Mouse (Mus musculus): Measurements from ENCODE around the gene Bcl2l13. TPM values are rescaled to one million over a fixed set of nuclear protein-coding genes. Genes with fewer than 3 reads are reported as not detected.
A peak's percentile ranks its signal among the peaks of the same experiment; 100 is the strongest.
"Not testable (repeated sequence)": the region's sequence is repeated elsewhere in the genome, so short reads cannot be mapped to it uniquely, and the experiment has no call there.

Gene Bcl2l13
- polyA plus RNA-seq, 1 experiment from 2014 or later = 24.6 TPM

- Histone ChIP-seq H3K27ac (replicated peaks in 1 of 2; ENCODE audit: control insufficient read depth in 1 of 2, insufficient read depth in 1 of 2, low read depth in 2 of 2, low read length in 2 of 2) (no peak overlapping the region), H3K27me3 (ENCODE audit: control insufficient read depth, insufficient read depth, low read length) (peaks cover 5% of the 10 kb centered on the region; the same call in 1 of the 2 replicates), H3K9me3 (ENCODE audit: control insufficient read depth, low read length) (no peaks in the 10 kb centered on the region), H3K9ac (ENCODE audit: low read length) (no peak overlapping the region), H3K4me1 (ENCODE audit: control insufficient read depth in 2 of 2, insufficient read depth in 2 of 2, low read length in 2 of 2) (peaks cover 10 to 17% of the 10 kb centered on the region in 2 experiments), H3K4me2 (ENCODE audit: low read length) (no peak overlapping the region), H3K4me3 (ENCODE audit: control insufficient read depth in 1 of 2, insufficient read depth in 1 of 2, low read depth in 1 of 2, low read length in 2 of 2) (no peak overlapping the region), H3K36me3 (ENCODE audit: control insufficient read depth, insufficient read depth, low read length) (no peaks in the 10 kb centered on the region)
- ATAC-seq (ENCODE audit: insufficient number of reproducible peaks, insufficient read depth, low FRiP score, low read depth) = no peak
- WGBS = 12% methylated on average over 2 of the region's 2 CpGs
These were observed 76.9 kb downstream of the Bcl2l13 start for GRCm38 (mm10) chr6:120912931-120913330.

DNA sequence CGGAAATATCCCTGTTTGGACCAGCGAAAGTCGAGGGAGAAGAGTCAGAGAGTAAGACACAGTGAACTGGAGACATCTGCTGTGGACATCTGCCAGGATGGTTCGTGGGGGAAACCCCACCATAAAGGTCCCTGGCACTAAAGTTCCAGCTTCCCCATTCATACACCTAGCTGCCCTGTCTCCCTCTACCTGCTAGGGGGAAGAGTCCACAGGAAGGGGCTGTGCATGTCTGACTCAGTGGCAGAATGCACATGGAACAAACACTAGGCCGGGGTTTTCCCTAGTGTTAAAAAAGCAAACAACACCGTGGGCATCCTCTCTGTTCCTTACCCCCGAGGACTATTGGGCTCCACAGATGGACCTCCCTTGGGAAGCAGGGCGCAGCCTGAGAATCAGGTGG, 77.8 kb downstream of the Bcl2l13 start:
- Histone ChIP-seq H3K4me2 (ENCODE audit: low read length) (no peak overlapping the region), H3K9me3 (ENCODE audit: control insufficient read depth, low read length) (no peaks in the 10 kb centered on the region), H3K27me3 (ENCODE audit: control insufficient read depth, insufficient read depth, low read length) (peaks cover 5% of the 10 kb centered on the region; the same call in 1 of the 2 replicates), H3K27ac (replicated peaks in 1 of 2; ENCODE audit: control insufficient read depth in 1 of 2, insufficient read depth in 1 of 2, low read depth in 2 of 2, low read length in 2 of 2) (no peak overlapping the region), H3K4me3 (ENCODE audit: control insufficient read depth in 1 of 2, insufficient read depth in 1 of 2, low read depth in 1 of 2, low read length in 2 of 2) (no peak overlapping the region), H3K9ac (ENCODE audit: low read length) (no peak overlapping the region), H3K4me1 (ENCODE audit: control insufficient read depth in 2 of 2, insufficient read depth in 2 of 2, low read length in 2 of 2) (peaks cover 10 to 17% of the 10 kb centered on the region in 2 experiments), H3K36me3 (ENCODE audit: control insufficient read depth, insufficient read depth, low read length) (no peaks in the 10 kb centered on the region)
- no peak for ATAC-seq (ENCODE audit: insufficient number of reproducible peaks, insufficient read depth, low FRiP score, low read depth)
- WGBS = 85% methylated on average over 8 of the region's 8 CpGs

- Histone ChIP-seq H3K27ac (replicated peaks in 1 of 2; ENCODE audit: control insufficient read depth in 1 of 2, insufficient read depth in 1 of 2, low read depth in 2 of 2, low read length in 2 of 2) (no peak overlapping the region), H3K9ac (ENCODE audit: low read length) (no peak overlapping the region), H3K9me3 (ENCODE audit: control insufficient read depth, low read length) (no peaks in the 10 kb centered on the region), H3K27me3 (ENCODE audit: control insufficient read depth, insufficient read depth, low read length) (peaks cover 5% of the 10 kb centered on the region; the same call in 1 of the 2 replicates), H3K4me1 (ENCODE audit: control insufficient read depth in 2 of 2, insufficient read depth in 2 of 2, low read length in 2 of 2) (peaks cover 10 to 17% of the 10 kb centered on the region in 2 experiments), H3K4me3 (ENCODE audit: control insufficient read depth in 1 of 2, insufficient read depth in 1 of 2, low read depth in 1 of 2, low read length in 2 of 2) (no peak overlapping the region), H3K36me3 (ENCODE audit: control insufficient read depth, insufficient read depth, low read length) (no peaks in the 10 kb centered on the region), H3K4me2 (ENCODE audit: low read length) (no peak overlapping the region)
- no peak for ATAC-seq (ENCODE audit: insufficient number of reproducible peaks, insufficient read depth, low FRiP score, low read depth)
- WGBS = 69% methylated on average over 4 of the region's 4 CpGs
These were observed 78.5 kb downstream of the Bcl2l13 start for GRCm38 (mm10) chr6:120914533-120914910.

GRCm38 (mm10) chr6:120914911-120915648, 79.1 kb downstream of the Bcl2l13 start:
- Histone ChIP-seq H3K27ac (replicated peaks in 1 of 2; ENCODE audit: control insufficient read depth in 1 of 2, insufficient read depth in 1 of 2, low read depth in 2 of 2, low read length in 2 of 2) (no peak overlapping the region), H3K27me3 (ENCODE audit: control insufficient read depth, insufficient read depth, low read length) (peaks cover 5% of the 10 kb centered on the region; the same call in 1 of the 2 replicates), H3K4me2 (ENCODE audit: low read length) (0 out of 2 replicates have a peak overlapping the region, but pooled peaks have one; percentile 9), H3K9me3 (ENCODE audit: control insufficient read depth, low read length) (no peaks in the 10 kb centered on the region), H3K4me3 (ENCODE audit: control insufficient read depth in 1 of 2, insufficient read depth in 1 of 2, low read depth in 1 of 2, low read length in 2 of 2) (no peak overlapping the region), H3K4me1 (ENCODE audit: control insufficient read depth in 2 of 2, insufficient read depth in 2 of 2, low read length in 2 of 2) (peaks cover 10 to 17% of the 10 kb centered on the region in 2 experiments), H3K9ac (ENCODE audit: low read length) (no peak overlapping the region), H3K36me3 (ENCODE audit: control insufficient read depth, insufficient read depth, low read length) (no peaks in the 10 kb centered on the region)
- ATAC-seq (ENCODE audit: insufficient number of reproducible peaks, insufficient read depth, low FRiP score, low read depth) = no peak
- 38% methylated on average over 9 of the region's 9 CpGs for WGBS

- no peak for ATAC-seq (ENCODE audit: insufficient number of reproducible peaks, insufficient read depth, low FRiP score, low read depth)
- Histone ChIP-seq H3K9ac (ENCODE audit: low read length) (no peak overlapping the region), H3K36me3 (ENCODE audit: control insufficient read depth, insufficient read depth, low read length) (no peaks in the 10 kb centered on the region), H3K27ac (replicated peaks in 1 of 2; ENCODE audit: control insufficient read depth in 1 of 2, insufficient read depth in 1 of 2, low read depth in 2 of 2, low read length in 2 of 2) (no peak overlapping the region), H3K4me2 (ENCODE audit: low read length) (peak overlapping the region; percentile 98), H3K4me3 (ENCODE audit: control insufficient read depth in 1 of 2, insufficient read depth in 1 of 2, low read depth in 1 of 2, low read length in 2 of 2) (no peak overlapping the region), H3K4me1 (ENCODE audit: control insufficient read depth in 2 of 2, insufficient read depth in 2 of 2, low read length in 2 of 2) (peaks cover 10 to 17% of the 10 kb centered on the region in 2 experiments), H3K9me3 (ENCODE audit: control insufficient read depth, low read length) (no peaks in the 10 kb centered on the region), H3K27me3 (ENCODE audit: control insufficient read depth, insufficient read depth, low read length) (peaks cover 5% of the 10 kb centered on the region; the same call in 1 of the 2 replicates)
- 39% methylated on average over 2 of the region's 2 CpGs for WGBS
These were observed 79.6 kb downstream of the Bcl2l13 start for GRCm38 (mm10) chr6:120915649-120915975.

- 1% methylated on average over 64 of the region's 67 CpGs for WGBS
- H3K27ac ChIP-seq (replicated peaks in 1 of 2; ENCODE audit: control insufficient read depth in 1 of 2, insufficient read depth in 1 of 2, low read depth in 2 of 2, low read length in 2 of 2) = no peak within 1 kb of the TSS
- H3K4me1 ChIP-seq (ENCODE audit: control insufficient read depth in 2 of 2, insufficient read depth in 2 of 2, low read length in 2 of 2) = peaks cover 10 to 16% of the 10 kb centered on the region in 2 experiments
- H3K36me3 ChIP-seq (ENCODE audit: control insufficient read depth, insufficient read depth, low read length) = no peaks in the 10 kb centered on the region
- H3K9me3 ChIP-seq (ENCODE audit: control insufficient read depth, low read length) = peaks cover 3% of the 10 kb centered on the region; the same call in 1 of the 2 replicates
- peaks cover 5% of the 10 kb centered on the region; the same call in 1 of the 2 replicates for H3K27me3 ChIP-seq (ENCODE audit: control insufficient read depth, insufficient read depth, low read length)
- ATAC-seq (ENCODE audit: insufficient number of reproducible peaks, insufficient read depth, low FRiP score, low read depth) = peak; percentile 90
- peak within 1 kb of the TSS; percentile 98 for H3K4me2 ChIP-seq (ENCODE audit: low read length)
- H3K4me3 ChIP-seq (ENCODE audit: control insufficient read depth in 1 of 2, insufficient read depth in 1 of 2, low read depth in 1 of 2, low read length in 2 of 2) = peak within 1 kb of the TSS; percentile 48 to 50
- peak within 1 kb of the TSS; percentile 72 for H3K9ac ChIP-seq (ENCODE audit: low read length)
These were observed 80.3 kb downstream of the Bcl2l13 start, which contains the start of gene Bid for GRCm38 (mm10) chr6:120916074-120916971. Bid (minus strand) TSS chr6:120916853.

- H3K27me3 ChIP-seq (ENCODE audit: control insufficient read depth, insufficient read depth, low read length); ATAC-seq (ENCODE audit: insufficient number of reproducible peaks, insufficient read depth, low FRiP score, low read depth); H3K27ac ChIP-seq (replicated peaks in 1 of 2; ENCODE audit: control insufficient read depth in 1 of 2, insufficient read depth in 1 of 2, low read depth in 2 of 2, low read length in 2 of 2); H3K36me3 ChIP-seq (ENCODE audit: control insufficient read depth, insufficient read depth, low read length); H3K9me3 ChIP-seq (ENCODE audit: control insufficient read depth, low read length); H3K4me1 ChIP-seq (ENCODE audit: control insufficient read depth in 2 of 2, insufficient read depth in 2 of 2, low read length in 2 of 2): not testable (repeated sequence)
- 28% methylated on average over 9 of the region's 14 CpGs for WGBS
- Histone ChIP-seq H3K4me3 (ENCODE audit: control insufficient read depth in 1 of 2, insufficient read depth in 1 of 2, low read depth in 1 of 2, low read length in 2 of 2) (peak overlapping the region; percentile 48 to 50), H3K4me2 (ENCODE audit: low read length) (peak overlapping the region; percentile 98), H3K9ac (ENCODE audit: low read length) (peak overlapping the region; percentile 72)
These were observed 81.2 kb downstream of the Bcl2l13 start for GRCm38 (mm10) chr6:120916972-120917881.

Data from heart, embryonic 14.5 days (tissue).